Mouse (Mus musculus): Measurements from ENCODE around the gene 4930432K21Rik.
A peak's percentile ranks its signal among the peaks of the same experiment; 100 is the strongest.

Gene 4930432K21Rik

DNA sequence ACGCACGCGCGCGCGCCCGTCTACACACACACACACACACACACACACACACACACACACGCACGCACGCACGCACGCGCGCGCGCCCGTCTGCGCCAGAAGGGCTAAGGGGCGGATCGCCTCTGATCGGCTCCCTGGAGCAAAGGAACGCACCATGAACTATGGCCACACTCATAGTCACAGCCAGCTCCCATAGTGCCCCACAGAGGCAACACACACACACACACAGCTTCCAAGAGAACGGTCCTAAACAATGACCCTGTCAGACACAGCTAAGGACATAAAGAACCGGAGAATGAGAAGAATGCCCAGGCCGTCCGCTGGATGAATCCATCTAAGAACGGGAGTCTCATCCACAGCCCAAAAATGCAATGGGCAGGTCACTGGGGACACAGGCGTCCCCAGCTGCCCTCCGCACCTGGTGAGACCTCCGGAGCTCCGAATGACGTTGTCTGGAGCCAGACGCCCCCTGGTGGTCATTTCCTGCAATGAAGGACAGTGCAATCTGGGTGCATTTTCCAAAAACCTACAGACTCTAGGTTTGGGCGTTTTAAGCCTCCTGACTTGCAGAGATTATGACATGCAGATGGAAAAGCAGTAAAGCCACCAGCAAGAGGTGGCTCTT is 62.5 kb downstream of the 4930432K21Rik start:
- peak; percentile 89 for DNase-seq

DNA sequence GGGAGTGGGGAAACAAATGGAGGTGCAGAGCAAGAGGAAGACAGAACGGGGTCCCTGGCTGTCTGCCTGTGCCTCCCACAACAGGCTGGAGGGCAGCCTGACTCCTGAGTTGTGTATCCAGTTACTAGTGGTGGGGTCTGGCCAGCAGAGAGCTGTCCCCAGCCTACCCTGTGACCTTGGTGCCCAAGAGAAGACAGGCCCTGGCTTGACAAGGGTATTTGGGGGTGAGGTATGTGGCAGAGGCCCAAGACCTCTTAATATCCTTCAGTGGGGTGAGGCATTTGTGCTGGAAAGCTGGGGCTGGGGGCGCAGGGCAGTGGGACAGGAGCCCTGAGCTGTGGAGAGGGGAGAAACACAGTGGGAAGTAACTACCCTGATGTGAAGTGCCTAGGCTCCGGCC is 63.4 kb downstream of the 4930432K21Rik start:
- DNase-seq = no peak

DNA sequence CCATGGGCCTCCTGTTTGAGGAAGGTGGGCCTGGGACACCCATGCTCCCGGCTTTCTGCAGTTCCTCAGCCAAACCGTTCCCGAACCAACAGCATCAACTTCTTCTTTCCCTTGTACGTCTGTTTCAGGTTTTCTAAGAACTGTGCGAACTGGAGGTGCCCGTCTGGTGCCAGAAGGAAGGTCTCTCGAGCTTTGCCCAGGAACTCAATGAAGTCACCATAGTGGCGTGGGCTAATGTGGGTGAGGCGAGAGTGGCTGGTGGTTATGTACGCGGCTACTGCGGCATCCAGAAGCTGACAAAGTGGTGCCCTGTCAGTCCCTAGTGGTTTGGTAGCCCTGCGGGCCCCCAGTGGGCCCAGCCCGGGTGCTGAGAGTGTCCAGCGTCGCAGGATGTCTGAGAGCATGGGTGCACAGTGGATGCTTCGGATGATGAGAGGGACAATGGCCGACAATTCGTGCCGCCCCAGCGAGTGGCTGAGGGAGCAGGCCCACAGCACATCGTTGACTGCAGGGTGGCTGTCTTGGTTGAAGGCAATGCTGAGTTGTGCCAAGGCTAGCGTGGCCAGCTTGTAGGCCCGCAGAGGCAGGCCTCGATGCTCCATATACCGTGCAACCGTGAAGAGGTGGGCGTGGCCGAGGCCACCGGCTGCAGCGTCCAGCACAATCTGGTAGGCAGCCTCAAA is 64.2 kb downstream of the 4930432K21Rik start:
- no peak for DNase-seq

DNA sequence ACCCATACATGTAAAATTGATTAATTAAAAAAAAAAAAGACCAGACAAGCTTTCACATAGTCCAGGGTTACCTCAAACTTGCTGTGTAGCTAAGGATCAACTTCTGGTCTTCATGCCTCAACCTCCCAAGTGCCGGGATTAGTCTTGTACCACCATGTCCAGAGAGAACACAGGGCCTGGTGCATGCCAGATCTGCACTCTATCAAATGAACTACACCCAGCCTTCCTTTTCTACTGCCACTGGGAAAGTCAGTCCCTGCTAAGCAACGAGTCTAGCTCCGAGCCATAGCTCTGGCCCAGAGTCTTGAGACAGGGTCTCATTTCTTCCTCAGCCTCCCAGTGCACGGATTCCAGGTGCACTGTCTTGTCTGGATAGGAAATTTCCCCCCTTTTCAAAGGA is 65.5 kb downstream of the 4930432K21Rik start:
- DNase-seq = no peak

- DNase-seq = no peak
Measured at GRCm38 (mm10) chr8:84217206-84217605, 69.4 kb downstream of the 4930432K21Rik start.

DNA sequence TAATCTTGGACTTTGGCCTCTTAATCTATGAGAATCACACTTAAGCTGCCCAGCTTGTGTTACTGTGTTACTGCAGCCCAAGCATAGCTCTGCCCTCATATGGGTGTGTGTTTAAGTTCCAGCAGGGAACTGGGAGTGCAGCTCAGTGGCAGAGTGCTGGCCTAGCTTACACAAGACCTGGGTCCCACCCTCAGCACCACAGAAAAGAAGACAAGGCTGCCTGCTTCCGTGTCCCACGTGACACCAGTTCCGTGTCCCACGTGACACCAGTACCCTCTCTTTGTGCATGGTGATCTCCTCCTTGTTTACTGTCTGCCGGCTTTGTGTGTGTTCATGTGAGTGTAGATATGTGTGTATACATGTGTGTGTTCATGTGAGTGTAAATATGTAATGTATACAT is 70.3 kb downstream of the 4930432K21Rik start:
- DNase-seq = peak; percentile 52

GRCm38 (mm10) chr8:84220105-84220504 is 72.3 kb downstream of the 4930432K21Rik start:
- DNase-seq = peak; percentile 42

All from lung, postnatal 36 days (tissue).